Mouse (Mus musculus): ENCODE results near the gene Mroh8.

GRCm38 (mm10) chr2:157203459-157204365 is 75.6 kb downstream of the Mroh8 start:
- no peak for TF ChIP-seq CTCF (IDR thresholded peaks at IDR 0.05; ENCODE audit: borderline replicate concordance, control insufficient read depth, extremely low read depth, insufficient read depth, low read length, poor library complexity)
- TF ChIP-seq POLR2A (IDR thresholded peaks at IDR 0.05; ENCODE audit: control insufficient read depth, extremely low read depth, insufficient read depth, low read length, poor library complexity): no peak
